Mouse (Mus musculus) hindbrain, embryonic 11.5 days (tissue): ENCODE measurements around the gene Tpsg1. TPM values are rescaled to one million over a fixed set of nuclear protein-coding genes. Genes with fewer than 3 reads are reported as not detected.

Source experiments
- ATAC-seq: fragments of 200-750 bp; cut with Nextera tagmentation; 2 replicates; pipeline ENCODE4 v1.8.0; 2017; ENCODE audit warnings: mild to moderate bottlenecking, moderate TSS enrichment, moderate library complexity; ENCODE audit not compliant: low FRiP score
- DNase-seq: peaks from one replicate; pipeline ENCODE4 v3.0.0-alpha.2; 2015; ENCODE audit warnings: low spot score
- H3K27ac ChIP-seq: fragments of 300-500 bp; sonication (generic); 2 replicates; pipeline ENCODE4 v1.5.1; 2014; ENCODE audit warnings: mild to moderate bottlenecking, low read depth, low read length
- H3K27me3 ChIP-seq: fragments of 300-500 bp; sonication (generic); 2 replicates; pipeline ENCODE4 v1.6.1; 2014; ENCODE audit warnings: mild to moderate bottlenecking, low read length, moderate library complexity, mixed read lengths; ENCODE audit not compliant: control insufficient read depth, insufficient read depth
- H3K36me3 ChIP-seq: fragments of 300-500 bp; sonication (generic); 2 replicates; pipeline ENCODE4 v1.6.1; 2014; ENCODE audit warnings: mild to moderate bottlenecking, low read length, moderate library complexity, mixed read lengths; ENCODE audit not compliant: control insufficient read depth, insufficient read depth
- H3K4me1 ChIP-seq: fragments of 300-500 bp; sonication (generic); replicated peaks from 2 replicates; pipeline ENCODE4 v1.6.1; 2014; ENCODE audit warnings: low read length, mixed read lengths; ENCODE audit not compliant: control insufficient read depth, insufficient read depth
- H3K4me2 ChIP-seq: fragments of 300-500 bp; sonication (generic); replicated peaks from 2 replicates; pipeline ENCODE4 v1.6.1; 2014; ENCODE audit warnings: mild to moderate bottlenecking, low read depth, low read length
- H3K4me3 ChIP-seq: fragments of 300-500 bp; sonication (generic); 2 replicates; pipeline ENCODE4 v1.5.1; 2014; ENCODE audit warnings: low read depth, low read length
- H3K9ac ChIP-seq: fragments of 300-500 bp; sonication (generic); 2 replicates; pipeline ENCODE4 v1.6.1; 2014; ENCODE audit warnings: low read depth, low read length
- H3K9me3 ChIP-seq: fragments of 300-500 bp; sonication (generic); 2 replicates; pipeline ENCODE4 v1.6.1; 2016; ENCODE audit warnings: low read length; ENCODE audit not compliant: control insufficient read depth
- WGBS: fragments of 180-500 bp; shearing (Covaris S2); extraction: QIAGEN DNeasy Blood & Tissue Kit; methylation state at CpG from one replicate; pipeline ENCODE4 v1.1.7; 2014; 5-methylcytosine and 5-hydroxymethylcytosine counted together
- polyA plus RNA-seq: library from polyadenylated mRNA; unstranded; fragments of >200 nt; fragmentation: Nextera tagmentation; extraction: Ambion mirVana; gene quantifications from 2 replicates; pipeline ENCODE4 v1.2.1, GENCODE M21; 2014

Gene Tpsg1
- polyA plus RNA-seq, 1 experiment from 2014 or later: 0.69 TPM

- no peak overlapping the region for H3K9ac ChIP-seq
- WGBS: 56% methylated on average over 7 of the region's 7 CpGs
- H3K27me3 ChIP-seq: no peaks in the 10 kb centered on the region
- no peak for ATAC-seq
- H3K4me2 ChIP-seq: no peak overlapping the region
- no peak for DNase-seq
- no peak overlapping the region for H3K4me3 ChIP-seq
- no peaks in the 10 kb centered on the region for H3K36me3 ChIP-seq
- H3K27ac ChIP-seq: 0 out of 2 replicates have a peak overlapping the region, but pooled peaks have one; percentile 30
- H3K4me1 ChIP-seq: peaks cover 26% of the 10 kb centered on the region
- no peaks in the 10 kb centered on the region for H3K9me3 ChIP-seq
Measured at GRCm38 (mm10) chr17:25410786-25411185, 41.7 kb downstream of the Tpsg1 start.

- Histone ChIP-seq H3K4me1 (peaks cover 25% of the 10 kb centered on the region), H3K4me3 (no peak overlapping the region), H3K9me3 (no peaks in the 10 kb centered on the region), H3K9ac (no peak overlapping the region), H3K36me3 (no peaks in the 10 kb centered on the region), H3K27ac (0 out of 2 replicates have a peak overlapping the region, but pooled peaks have one; percentile 30), H3K4me2 (no peak overlapping the region), H3K27me3 (no peaks in the 10 kb centered on the region)
- 76% methylated on average over 4 of the region's 4 CpGs for WGBS
- DNase-seq (no peak), ATAC-seq (no peak)
Measured at GRCm38 (mm10) chr17:25411251-25411650, 42.2 kb downstream of the Tpsg1 start.

- Histone ChIP-seq H3K4me2 (no peak overlapping the region), H3K4me1 (peaks cover 33% of the 10 kb centered on the region), H3K9ac (no peak overlapping the region), H3K27ac (no peak overlapping the region), H3K27me3 (no peaks in the 10 kb centered on the region), H3K36me3 (no peaks in the 10 kb centered on the region), H3K4me3 (no peak overlapping the region), H3K9me3 (no peaks in the 10 kb centered on the region)
- ATAC-seq (no peak), DNase-seq (no peak)
- 79% methylated on average over 4 of the region's 4 CpGs for WGBS
Measured at GRCm38 (mm10) chr17:25414209-25414608, 45.1 kb downstream of the Tpsg1 start.

GRCm38 (mm10) chr17:25414917-25415316 is 45.8 kb downstream of the Tpsg1 start:
- Histone ChIP-seq H3K9me3 (no peaks in the 10 kb centered on the region), H3K4me3 (no peak overlapping the region)

GRCm38 (mm10) chr17:25415421-25415913 is 46.4 kb downstream of the Tpsg1 start:
- WGBS: 10% methylated on average over 6 of the region's 6 CpGs
- peaks cover 35% of the 10 kb centered on the region for H3K4me1 ChIP-seq

More at GRCm38 (mm10) chr17:25414917-25415316, 45.8 kb downstream of the Tpsg1 start:
- Histone ChIP-seq H3K4me1 (peaks cover 35% of the 10 kb centered on the region), H3K27me3 (no peaks in the 10 kb centered on the region), H3K27ac (peak overlapping the region; percentile 75), H3K4me2 (no peak overlapping the region; the same call in 1 of the 2 replicates), H3K9ac (no peak overlapping the region), H3K36me3 (no peaks in the 10 kb centered on the region)
- ATAC-seq: no peak
- 38% methylated on average over 3 of the region's 3 CpGs for WGBS
- DNase-seq: no peak

GRCm38 (mm10) chr17:25416219-25416618 is 47.1 kb downstream of the Tpsg1 start:
- peak; percentile 47 for DNase-seq
- Histone ChIP-seq H3K27ac (peak overlapping the region; percentile 75), H3K4me1 (peaks cover 35% of the 10 kb centered on the region), H3K27me3 (no peaks in the 10 kb centered on the region), H3K36me3 (no peaks in the 10 kb centered on the region), H3K9ac (no peak overlapping the region), H3K4me2 (no peak overlapping the region; the same call in 1 of the 2 replicates), H3K9me3 (no peaks in the 10 kb centered on the region), H3K4me3 (no peak overlapping the region)
- peak; percentile 33; the same call in 1 of the 2 replicates for ATAC-seq
- 20% methylated on average over 3 of the region's 3 CpGs for WGBS

More at GRCm38 (mm10) chr17:25415421-25415913, 46.4 kb downstream of the Tpsg1 start:
- Histone ChIP-seq H3K27ac (peak overlapping the region; percentile 75), H3K4me2 (peak overlapping the region; percentile 11), H3K4me3 (no peak overlapping the region), H3K9me3 (no peaks in the 10 kb centered on the region), H3K9ac (peak overlapping the region; percentile 37; the same call in 1 of the 2 replicates), H3K36me3 (no peaks in the 10 kb centered on the region), H3K27me3 (no peaks in the 10 kb centered on the region)
- peak; percentile 53; the same call in 1 of the 2 replicates for ATAC-seq
- peak; percentile 51 for DNase-seq

GRCm38 (mm10) chr17:25417990-25418389 is 48.9 kb downstream of the Tpsg1 start:
- no peak for ATAC-seq
- Histone ChIP-seq H3K4me1 (peaks cover 35% of the 10 kb centered on the region), H3K9ac (no peak overlapping the region)

GRCm38 (mm10) chr17:25418926-25419325 is 49.9 kb downstream of the Tpsg1 start:
- 29% methylated on average over 9 of the region's 9 CpGs for WGBS
- no peaks in the 10 kb centered on the region for H3K27me3 ChIP-seq
- H3K4me1 ChIP-seq: peaks cover 35% of the 10 kb centered on the region
- H3K4me2 ChIP-seq: no peak overlapping the region
- H3K4me3 ChIP-seq: no peak overlapping the region
- peak; percentile 57 for DNase-seq
- 0 out of 2 replicates have a peak, but pooled peaks have one; percentile 36 for ATAC-seq
- no peaks in the 10 kb centered on the region for H3K9me3 ChIP-seq
- no peaks in the 10 kb centered on the region for H3K36me3 ChIP-seq
- H3K9ac ChIP-seq: no peak overlapping the region
- H3K27ac ChIP-seq: no peak overlapping the region

More at GRCm38 (mm10) chr17:25417990-25418389, 48.9 kb downstream of the Tpsg1 start:
- H3K27ac ChIP-seq: no peak overlapping the region
- no peaks in the 10 kb centered on the region for H3K27me3 ChIP-seq
- 58% methylated on average over 6 of the region's 6 CpGs for WGBS
- H3K9me3 ChIP-seq: no peaks in the 10 kb centered on the region
- no peaks in the 10 kb centered on the region for H3K36me3 ChIP-seq
- no peak overlapping the region for H3K4me3 ChIP-seq
- DNase-seq: no peak
- H3K4me2 ChIP-seq: no peak overlapping the region

GRCm38 (mm10) chr17:25420998-25421397 is 51.9 kb downstream of the Tpsg1 start:
- H3K36me3 ChIP-seq: no peaks in the 10 kb centered on the region
- no peaks in the 10 kb centered on the region for H3K27me3 ChIP-seq
- peaks cover 24% of the 10 kb centered on the region for H3K4me1 ChIP-seq
- ATAC-seq: no peak
- H3K9me3 ChIP-seq: no peaks in the 10 kb centered on the region
- DNase-seq: no peak
- WGBS: 87% methylated on average over 3 of the region's 3 CpGs
- H3K4me2 ChIP-seq: no peak overlapping the region
- no peak overlapping the region for H3K27ac ChIP-seq
- no peak overlapping the region for H3K9ac ChIP-seq
- no peak overlapping the region for H3K4me3 ChIP-seq
